Mouse (Mus musculus): ENCODE measurements around the gene Mcm2.

DNA sequence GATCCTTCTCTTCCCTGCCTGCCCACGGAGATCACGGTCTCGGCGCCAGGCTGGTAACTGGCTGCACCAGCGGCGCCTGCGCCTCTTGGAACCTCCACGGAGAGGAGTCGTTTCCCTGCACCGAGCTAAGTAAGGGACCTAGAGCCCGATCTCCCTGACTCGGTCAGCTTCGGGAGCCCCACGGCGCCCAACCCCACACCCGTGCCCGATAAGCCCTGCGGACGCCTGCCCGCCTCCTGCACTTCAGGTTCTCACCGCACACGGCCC, 57.1 kb downstream of the Mcm2 start:
- no peak for TF ChIP-seq TAL1 (IDR thresholded peaks at IDR 0.05; ENCODE audit: low read length)
- TF ChIP-seq GATA1 (IDR thresholded peaks at IDR 0.05; ENCODE audit: low read length): no peak
